Mouse (Mus musculus): ENCODE measurements around the gene Epb41l3.
A peak's percentile ranks its signal among the peaks of the same experiment; 100 is the strongest.

Gene Epb41l3

DNA sequence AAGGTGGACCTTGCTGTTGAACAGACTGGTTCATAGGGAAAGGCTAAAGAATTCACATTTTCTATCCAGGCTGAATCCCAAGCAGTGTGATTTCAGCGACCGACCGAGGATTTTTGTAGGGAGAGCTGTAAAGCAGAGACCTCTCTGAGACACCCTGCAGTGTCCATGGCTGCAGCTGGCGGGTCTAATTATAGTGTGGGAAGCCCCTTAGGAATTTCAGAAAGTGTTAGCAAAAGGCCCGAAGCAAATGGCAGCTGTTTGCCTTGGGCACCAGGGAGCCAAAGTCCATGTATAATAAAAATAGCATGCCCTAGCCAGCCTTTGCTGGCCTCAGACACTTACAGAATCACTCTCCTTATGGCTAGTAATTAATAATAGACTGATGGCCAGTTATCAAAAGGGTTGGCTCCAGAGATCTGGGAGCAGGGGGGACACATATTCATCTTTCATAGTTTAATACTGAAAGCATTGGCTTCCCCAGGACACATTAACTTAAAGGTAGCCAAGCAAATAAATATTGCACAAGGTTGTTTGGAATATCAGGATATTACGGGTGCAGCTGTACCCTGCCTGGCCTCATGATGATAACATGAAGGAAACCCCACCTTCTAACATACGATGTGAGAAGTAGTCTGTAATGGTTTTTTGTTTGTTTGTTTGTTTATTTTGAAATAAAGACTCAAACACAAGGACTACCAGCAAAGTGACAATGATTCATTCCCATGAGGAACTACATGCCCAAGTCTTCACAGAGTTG is 106.3 kb downstream of the Epb41l3 start:
- peak in 1 of 2 experiments; percentile 11 for DNase-seq (ENCODE audit: low spot score in 2 of 2)

DNA sequence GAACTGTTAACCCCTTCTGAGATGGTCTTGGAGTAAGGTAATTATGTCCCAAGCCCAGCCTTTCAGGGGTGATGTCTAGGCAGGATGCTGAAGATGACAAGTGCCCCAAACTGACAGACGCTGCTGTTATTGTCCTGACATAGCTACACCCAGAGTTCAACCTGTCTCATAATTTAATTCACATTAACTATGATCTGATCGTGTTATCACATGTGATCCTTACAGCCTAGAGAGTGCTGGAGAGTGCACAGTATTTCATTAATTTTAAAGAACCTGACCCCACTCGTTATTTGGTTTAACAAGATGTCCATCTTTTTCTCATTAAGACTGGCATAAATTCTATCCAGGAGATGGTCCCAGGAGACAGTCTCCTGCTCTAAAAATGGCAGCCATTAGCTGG is 112.3 kb downstream of the Epb41l3 start:
- no peak for DNase-seq (ENCODE audit: low spot score in 2 of 2)

GRCm38 (mm10) chr17:69192863-69193493 is 117.5 kb downstream of the Epb41l3 start:
- DNase-seq (ENCODE audit: low spot score in 2 of 2): no peak

DNA sequence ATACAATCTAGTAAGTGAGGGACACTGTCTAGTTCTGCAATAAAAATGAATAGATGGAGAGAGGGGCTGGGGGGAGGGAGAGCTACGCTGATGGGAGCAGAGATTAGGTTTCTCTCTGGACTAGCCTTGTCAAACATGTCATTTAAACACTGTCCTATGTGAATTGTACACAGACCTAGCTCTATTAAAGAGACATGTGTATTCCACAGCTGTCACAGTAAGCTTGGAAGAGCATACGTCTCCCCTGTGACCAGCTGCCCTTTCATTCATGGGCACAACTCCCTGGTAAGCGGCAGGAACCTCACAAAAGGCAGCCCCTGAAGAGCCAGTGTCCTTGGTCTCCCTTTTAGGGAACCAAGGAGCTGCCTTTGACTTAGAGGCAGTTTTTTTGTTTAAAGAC is 119.1 kb downstream of the Epb41l3 start:
- no peak for DNase-seq (ENCODE audit: low spot score in 2 of 2)

DNA sequence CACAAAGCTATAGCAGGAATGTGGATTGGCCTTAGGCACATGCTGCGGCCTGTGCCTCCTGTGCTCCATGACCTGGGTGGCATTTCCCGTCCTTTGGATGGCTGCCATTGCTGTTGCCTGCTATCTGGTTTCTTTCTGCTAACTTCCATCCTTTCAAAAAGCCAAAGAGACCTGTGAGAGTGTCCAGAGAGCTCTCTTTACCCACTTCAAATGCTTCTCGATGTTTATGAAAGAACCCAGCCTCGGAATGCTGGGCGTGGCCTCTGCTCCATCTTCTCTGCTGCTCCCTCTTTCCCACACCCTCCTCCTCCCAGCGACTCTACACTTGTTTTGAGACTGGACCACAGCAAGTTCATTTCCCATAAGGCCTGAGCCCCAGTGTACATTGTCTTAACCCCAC is 120.3 kb downstream of the Epb41l3 start:
- no peak for DNase-seq (ENCODE audit: low spot score in 2 of 2)

GRCm38 (mm10) chr17:69196656-69197055 is 121.2 kb downstream of the Epb41l3 start:
- DNase-seq (ENCODE audit: low spot score in 2 of 2): peak in 1 of 2 experiments; percentile 26

- no peak for DNase-seq (ENCODE audit: low spot score in 2 of 2)
Measured at GRCm38 (mm10) chr17:69198805-69199204, 123.3 kb downstream of the Epb41l3 start.

DNA sequence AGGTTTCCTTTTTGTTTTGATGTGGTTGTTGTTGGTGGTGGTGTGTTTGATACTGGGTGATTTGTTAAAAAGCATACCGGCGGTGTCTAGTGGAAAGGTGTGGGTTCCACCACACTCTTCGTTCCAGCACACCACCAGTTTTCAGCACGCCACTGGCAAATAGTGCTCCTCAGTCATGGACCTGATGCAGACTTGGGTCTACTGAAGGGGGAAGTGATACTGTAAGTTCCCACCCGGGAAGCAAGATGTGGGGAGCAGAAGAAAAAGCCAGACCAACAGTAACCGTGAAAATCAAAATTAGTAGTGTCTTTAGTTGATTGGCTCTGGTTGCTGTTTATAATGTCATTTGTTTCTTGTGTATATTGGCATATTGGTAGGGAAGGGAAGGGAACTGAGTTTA is 124.3 kb downstream of the Epb41l3 start:
- DNase-seq (ENCODE audit: low spot score in 2 of 2): no peak

DNA sequence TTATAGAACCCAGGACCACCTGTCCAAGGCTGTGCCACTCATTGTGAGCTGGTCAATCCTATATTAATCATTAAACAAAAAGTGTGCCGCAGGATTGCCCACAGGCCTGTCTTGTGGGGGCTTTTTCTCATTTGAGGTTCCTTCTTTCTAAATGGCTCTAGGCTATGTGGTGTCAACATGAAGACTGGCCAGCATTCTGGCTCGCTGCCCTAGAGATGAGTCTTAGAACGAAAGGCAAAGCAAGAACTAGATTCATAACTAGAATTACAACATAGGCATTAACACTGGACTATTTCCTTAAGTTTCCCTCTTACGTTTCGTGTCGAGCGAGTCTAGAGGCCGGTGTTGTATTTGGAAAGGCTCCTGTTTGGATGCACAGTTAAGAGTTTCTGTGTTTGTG is 125.5 kb downstream of the Epb41l3 start:
- no peak for DNase-seq (ENCODE audit: low spot score in 2 of 2)

GRCm38 (mm10) chr17:69205282-69205999 is 130.0 kb downstream of the Epb41l3 start:
- DNase-seq (ENCODE audit: low spot score in 2 of 2): no peak

GRCm38 (mm10) chr17:69207562-69208312 is 132.3 kb downstream of the Epb41l3 start:
- DNase-seq (ENCODE audit: low spot score in 2 of 2): no peak

DNA sequence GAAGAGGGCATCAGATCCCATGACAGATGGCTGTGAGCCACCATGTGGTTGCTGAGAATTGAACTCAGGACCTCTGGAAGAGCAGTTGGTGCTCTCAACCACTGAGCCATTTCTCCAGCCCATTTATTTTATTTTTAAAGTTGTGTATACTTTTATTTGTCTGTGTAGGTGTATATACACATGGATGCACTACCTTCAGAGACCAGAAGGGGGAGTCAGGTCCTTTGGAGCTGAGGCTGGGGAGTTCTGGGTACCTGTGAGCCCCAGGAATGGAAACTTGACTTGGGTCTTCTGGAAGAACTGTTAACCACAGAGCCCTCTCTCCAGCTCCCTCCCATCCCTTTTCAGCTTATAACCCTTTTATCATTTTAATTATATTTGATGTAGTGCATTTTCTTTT is 135.6 kb downstream of the Epb41l3 start:
- no peak for DNase-seq (ENCODE audit: low spot score in 2 of 2)

DNA sequence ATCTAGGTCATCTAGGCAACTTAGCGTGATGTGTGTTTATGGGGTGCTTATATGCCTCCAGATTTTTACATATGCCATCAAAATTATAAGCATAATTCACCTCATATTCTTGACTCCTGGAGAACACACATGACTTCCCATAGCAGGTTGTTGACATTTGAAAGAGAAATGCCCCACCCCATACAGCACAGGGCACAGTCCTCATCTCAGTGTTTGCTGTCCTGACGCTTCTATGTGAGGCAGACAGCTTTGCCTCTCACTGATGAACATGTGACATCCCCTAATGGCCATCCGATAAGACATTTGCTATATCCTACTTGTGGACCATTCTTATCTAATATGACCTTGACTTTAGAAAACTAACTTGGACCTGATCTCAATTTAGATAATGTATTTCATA is 140.6 kb downstream of the Epb41l3 start:
- no peak for DNase-seq (ENCODE audit: low spot score in 2 of 2)

GRCm38 (mm10) chr17:69220849-69221248 is 145.4 kb downstream of the Epb41l3 start:
- no peak for DNase-seq (ENCODE audit: low spot score in 2 of 2)

DNA sequence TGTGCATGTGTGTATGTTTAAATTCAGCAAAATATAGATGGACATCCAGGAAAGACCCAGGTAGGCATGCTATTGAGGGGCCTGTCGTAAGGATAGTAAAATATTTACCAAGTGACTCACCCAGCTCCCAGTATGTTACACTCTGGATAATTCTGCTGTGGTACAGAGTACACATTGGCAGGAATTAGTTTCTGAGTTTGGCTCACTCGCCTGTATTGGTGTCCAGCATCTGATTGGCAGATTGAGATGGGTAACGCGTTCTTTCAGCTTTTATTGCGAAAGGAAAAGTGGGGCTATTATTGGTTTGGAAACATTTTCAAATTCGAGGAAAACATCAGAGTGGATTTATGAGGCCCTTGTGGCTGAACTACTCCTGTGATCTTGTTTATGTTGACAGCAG is 145.9 kb downstream of the Epb41l3 start:
- DNase-seq (ENCODE audit: low spot score in 2 of 2): peak; percentile 7 to 21

GRCm38 (mm10) chr17:69221966-69222692 is 146.6 kb downstream of the Epb41l3 start:
- peak; percentile 23 to 41 for DNase-seq (ENCODE audit: low spot score in 2 of 2)

DNA sequence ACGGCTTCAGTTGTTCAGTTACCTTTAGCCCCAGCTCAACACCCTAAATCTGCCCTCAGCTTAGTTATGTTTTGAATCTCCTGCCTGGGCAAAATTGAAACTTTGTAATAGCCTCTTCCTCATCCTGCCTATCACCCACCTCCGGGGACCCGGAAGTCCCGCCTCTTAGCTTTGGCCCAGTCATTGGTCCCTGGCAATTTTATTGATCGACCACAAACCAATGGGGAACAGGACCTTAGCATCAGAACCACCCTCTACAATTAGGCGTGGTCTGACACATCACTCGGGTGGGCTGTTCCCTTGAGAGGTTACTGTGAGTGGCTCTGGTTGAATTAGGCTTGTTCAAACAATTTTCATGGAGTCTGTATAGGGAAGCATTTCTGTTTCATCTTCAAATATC is 150.5 kb downstream of the Epb41l3 start:
- no peak for DNase-seq (ENCODE audit: low spot score in 2 of 2)

GRCm38 (mm10) chr17:69227426-69228014 is 152.0 kb downstream of the Epb41l3 start:
- no peak for DNase-seq (ENCODE audit: low spot score in 2 of 2)

GRCm38 (mm10) chr17:69229451-69229850 is 154.0 kb downstream of the Epb41l3 start:
- no peak for DNase-seq (ENCODE audit: low spot score in 2 of 2)

DNA sequence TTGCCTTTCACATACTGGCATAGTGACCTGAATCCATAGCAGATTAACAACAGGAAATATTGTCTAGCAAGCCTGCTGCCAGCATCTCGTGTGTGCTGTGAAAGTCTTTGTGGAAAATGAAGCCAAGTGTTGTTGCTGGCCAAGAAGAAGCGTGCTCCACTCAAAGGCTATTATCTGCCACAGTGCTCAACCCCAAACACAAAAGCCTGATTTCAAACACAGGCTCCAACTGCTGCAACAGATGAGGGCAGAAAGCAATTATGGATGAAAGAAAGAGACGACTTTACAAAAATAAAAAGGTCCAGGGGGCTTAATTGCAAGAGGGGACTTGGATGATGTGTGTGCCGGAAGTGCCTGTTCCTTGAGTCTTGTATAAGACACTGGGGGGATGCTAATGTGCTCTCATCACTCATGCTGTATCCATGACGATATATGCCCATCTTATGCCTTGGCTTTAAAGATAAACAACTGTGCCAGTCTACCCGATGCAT is 154.7 kb downstream of the Epb41l3 start:
- no peak for DNase-seq (ENCODE audit: low spot score in 2 of 2)

DNA sequence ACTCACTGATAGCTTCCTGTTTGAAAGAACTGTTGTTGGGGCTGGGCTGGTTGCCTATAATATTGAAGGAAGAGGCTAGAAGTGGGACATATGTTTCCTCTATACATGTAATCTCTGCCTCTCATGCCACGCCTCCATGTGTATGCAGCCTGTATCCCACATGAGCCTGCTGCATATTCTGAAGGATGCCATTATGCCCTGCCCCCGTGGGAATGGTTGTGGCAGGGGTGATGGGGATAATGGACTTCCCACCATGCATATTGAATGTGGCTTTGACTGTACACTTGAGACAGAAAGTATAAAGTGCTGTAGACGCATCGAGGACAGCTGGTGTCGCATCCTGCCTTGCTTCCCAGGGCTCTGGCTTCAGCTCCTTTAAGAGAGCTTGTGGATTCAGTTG is 155.9 kb downstream of the Epb41l3 start:
- no peak for DNase-seq (ENCODE audit: low spot score in 2 of 2)

All from heart, adult 9 months (tissue).